Mouse (Mus musculus) gastrocnemius, adult 18-20 months (tissue): ENCODE results near the gene Kat6b. TPM values are rescaled to one million over a fixed set of nuclear protein-coding genes. Genes with fewer than 3 reads are reported as not detected.
A peak's percentile ranks its signal among the peaks of the same experiment; 100 is the strongest.
"Not testable (repeated sequence)": the region's sequence is repeated elsewhere in the genome, so short reads cannot be mapped to it uniquely, and the experiment has no call there.

Source experiments
- DNase-seq: peaks from one replicate; pipeline ENCODE4 v3.0.0; 2021; ENCODE audit warnings: low spot score
- total RNA-seq, 2 experiments: library from RNA; stranded (reverse); gene quantifications; 2 replicates each; pipeline ENCODE4 v1.2.3; 2021

Kat6b gene
- total RNA-seq, 2 experiments from 2014 or later: 20.4 to 22.4 TPM

DNA sequence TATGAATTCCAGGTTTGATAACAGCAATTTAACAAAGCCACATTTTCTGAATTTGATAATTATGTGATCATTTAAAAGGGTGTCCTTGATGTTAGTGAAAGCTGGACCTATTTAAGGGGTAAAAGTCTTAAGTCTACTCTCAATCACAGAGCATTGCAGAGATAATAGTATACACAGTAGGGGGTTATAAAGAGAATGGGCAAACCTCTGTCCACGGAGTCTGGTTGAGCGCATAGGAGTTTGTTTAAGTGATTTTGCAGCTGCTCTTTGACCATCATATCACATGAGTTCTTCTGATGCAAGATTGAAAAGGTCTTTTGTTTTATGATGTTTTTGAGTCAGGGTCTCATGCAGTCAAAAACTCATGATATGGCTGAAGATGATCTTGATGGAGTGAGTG lies 3.0 kb downstream of the Kat6b start:
- DNase-seq: no peak

- DNase-seq: no peak
Observed at GRCm38 (mm10) chr14:21484693-21485092, 3.5 kb downstream of the Kat6b start.

DNA sequence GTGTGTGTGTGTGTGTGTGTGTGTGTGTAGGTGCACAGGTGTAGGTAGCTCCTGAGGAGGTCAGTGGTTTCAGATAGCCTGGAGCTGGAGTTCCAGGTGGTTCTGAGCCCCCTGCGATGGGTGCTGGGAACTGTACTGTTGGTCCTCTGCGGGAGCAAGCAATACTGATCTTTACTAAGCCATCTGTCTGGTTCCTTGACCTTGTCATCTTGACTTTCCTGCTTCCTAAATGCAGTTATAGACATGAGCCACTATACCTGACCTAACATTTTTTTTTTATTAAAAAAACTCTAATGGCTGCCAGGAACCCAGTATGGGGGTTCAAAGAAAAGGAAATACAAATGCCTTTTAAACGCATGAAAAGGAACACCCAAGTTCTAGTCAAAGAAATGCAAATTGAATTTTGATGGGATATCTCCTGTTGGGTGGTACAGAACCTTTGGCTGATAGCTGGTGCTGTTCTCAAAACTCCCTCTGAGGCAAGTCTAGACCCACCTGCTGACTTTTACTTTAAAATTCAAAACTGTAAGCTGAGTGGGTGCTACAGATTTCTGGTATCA lies 4.8 kb downstream of the Kat6b start:
- DNase-seq: no peak

- DNase-seq: not testable (repeated sequence)
Observed at GRCm38 (mm10) chr14:21487135-21487534, 5.9 kb downstream of the Kat6b start.

- DNase-seq: not testable (repeated sequence)
Observed at GRCm38 (mm10) chr14:21488426-21489115, 7.3 kb downstream of the Kat6b start.

DNA sequence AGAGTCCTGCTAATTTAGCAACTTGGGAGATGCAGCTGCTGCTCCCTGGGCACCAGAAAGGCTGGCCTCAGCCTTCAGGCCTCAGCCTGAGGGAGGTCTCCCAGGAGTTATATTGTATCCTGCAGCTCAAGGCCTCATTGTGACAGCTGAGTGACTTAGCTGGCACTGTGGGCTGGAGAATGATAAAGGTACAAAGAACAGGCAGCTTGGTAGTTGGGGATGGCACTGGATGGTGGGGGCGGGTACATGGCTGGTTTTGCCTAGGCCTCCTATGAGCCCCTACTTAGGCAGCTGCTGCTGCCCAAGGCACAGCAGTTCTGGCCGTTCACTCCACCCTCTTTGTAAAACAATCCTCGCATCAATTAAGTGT lies 7.9 kb downstream of the Kat6b start:
- no peak for DNase-seq

- DNase-seq: peak; percentile 24
Observed at GRCm38 (mm10) chr14:21490141-21490540, 8.9 kb downstream of the Kat6b start.

DNA sequence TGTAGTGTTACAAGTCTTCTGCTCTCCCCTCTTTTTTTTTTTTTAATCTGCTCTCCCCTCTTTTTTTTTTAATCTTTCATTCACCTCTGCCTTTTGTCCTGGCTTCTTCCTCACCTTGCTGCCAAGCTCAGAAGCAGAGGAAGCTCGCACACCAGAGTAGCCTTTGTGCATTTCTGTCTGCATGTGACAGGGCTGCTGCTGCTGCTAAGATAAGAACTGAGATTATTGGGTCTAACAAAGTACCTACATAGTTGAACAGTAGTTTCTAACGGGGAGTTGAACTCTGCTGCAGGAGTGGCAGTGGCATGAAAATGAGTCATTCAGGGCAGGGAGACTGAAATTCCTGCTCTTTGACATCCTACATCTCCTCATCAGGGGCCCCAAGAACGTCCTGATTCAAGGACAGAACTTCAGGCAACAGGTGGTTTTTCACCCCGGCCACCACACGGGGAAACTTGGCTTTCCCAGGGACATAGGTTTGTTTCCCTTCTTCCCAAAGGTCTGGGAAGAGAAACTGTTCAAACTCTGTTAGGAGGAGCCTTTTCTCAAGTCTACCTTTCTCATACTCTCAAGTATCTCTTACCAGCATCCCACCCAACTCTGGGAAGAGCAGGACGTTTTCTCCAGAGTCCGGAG lies 17.2 kb downstream of the Kat6b start:
- no peak for DNase-seq

DNA sequence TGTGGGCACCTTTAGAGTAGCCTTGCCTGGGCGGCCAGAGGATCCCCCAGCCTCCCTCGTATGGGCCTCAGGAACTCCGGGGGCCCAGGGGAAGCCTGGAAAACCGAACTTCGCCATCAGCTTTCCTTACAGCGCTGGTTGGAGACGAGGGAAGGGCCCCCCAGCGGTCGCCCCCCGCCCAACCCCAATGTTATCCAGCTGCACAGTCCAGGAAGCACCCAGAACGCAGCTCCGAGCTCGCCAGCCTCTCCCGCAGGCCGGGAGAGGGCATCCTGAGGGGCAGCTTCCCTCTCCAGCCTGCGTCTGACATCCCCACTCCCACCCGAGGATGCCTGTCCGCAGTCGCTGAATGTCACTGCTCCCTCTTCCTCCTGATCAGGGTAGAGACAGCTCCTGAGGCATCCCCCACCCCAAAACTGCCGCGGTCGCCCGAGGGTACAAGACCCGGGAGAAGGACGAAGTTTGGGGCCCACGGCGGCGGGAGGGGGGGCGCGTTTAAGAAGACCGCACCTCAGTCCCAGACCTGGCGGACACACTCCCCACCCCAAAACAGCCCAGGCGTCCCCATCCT lies 17.9 kb downstream of the Kat6b start:
- peak; percentile 28 for DNase-seq

GRCm38 (mm10) chr14:21499631-21500153 lies 18.5 kb downstream of the Kat6b start:
- no peak for DNase-seq

DNA sequence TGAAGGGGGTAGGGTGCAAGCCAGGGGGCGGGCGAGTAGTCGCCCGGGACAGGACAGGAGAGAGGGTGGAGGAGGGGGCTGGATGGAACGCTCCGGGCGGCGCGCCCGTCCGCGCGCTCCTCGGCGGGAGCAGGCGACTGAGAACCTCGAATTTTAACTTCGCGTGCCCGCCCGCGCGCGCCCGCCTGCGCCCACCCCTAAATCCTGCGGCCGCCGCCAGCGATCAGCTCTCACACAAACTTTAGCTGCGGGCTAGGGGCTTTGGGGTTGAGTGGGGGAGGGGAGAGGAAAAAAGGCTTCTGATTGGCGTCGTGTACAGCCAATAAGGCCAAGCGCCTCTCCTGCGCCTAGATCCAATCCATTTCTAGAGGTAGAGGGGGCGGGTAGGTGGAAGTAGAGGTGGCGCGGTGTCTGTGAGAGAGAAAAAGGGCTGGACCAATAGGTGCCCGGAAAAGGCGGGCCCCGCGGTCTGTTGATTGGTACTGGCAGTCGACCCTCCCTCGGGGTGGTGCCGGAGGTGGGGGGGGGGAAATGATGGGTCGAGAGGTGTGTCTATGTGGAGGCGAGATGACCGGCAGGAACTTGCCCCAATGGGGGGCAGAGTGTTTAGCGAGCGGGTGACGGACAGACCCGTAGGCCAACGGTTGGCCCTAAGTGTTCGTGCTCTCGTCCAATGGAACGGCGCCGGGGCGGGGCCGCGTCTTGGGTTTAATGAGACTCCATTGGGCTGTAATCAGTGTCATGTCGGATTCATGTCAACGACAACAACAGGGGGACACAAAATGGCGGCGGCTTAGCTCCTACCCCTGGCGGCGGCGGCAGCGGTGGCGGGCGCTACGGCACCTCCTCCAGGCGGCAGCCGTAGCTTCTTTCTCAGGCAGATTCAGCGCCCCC lies 19.2 kb downstream of the Kat6b start:
- DNase-seq: peak; percentile 100

DNA sequence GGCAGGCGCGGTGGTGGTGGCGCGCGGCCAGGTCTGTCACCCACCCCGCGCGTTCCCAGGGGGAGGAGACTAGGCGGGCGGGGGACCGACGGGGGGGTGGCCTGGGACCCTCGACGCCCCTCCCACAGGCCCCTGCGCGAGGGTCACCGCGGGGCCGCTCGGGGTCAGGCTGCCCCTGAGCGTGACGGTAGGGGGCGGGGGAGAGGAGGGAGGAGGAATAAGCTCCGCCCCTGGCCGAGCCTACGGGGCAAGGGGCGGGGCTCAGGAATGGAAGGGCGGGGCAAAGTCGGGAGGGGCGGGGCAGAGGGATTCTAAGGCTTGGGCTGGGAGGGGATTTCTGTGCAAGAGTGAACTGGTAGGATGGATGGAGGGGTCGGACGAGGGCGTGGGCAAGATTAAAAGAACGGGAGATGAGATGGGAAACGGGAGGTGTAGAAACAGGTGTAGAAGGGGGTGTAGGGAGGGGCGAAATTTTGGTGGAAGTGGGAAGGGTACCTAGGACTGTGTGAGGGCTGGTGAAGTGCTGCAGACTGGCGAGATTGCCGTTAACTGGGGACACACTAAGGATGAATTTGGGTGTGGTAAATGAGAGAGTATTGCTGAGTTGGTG lies 19.9 kb downstream of the Kat6b start:
- DNase-seq: peak; percentile 89

DNA sequence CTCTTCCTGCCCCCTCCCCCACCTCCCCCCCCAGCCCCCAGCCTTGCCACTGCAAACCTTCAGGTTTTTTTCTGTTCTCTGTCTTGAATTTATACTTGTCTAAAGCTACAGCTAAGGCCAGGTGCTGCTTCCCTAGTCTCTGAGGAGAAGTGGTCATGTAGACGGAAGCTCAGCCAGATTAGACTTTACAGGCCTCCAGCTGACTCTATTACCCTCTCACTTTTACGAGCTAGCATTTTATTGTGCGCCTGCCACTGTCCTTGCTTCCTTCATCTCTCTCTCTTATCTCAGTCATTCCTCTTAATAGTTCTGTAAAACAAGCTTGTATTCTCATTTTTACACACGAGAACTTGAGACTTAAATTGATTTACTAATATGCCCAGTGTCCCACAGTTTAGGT lies 23.8 kb downstream of the Kat6b start:
- DNase-seq: no peak

GRCm38 (mm10) chr14:21507046-21507445 lies 25.8 kb downstream of the Kat6b start:
- no peak for DNase-seq

GRCm38 (mm10) chr14:21509111-21509905 lies 28.1 kb downstream of the Kat6b start:
- no peak for DNase-seq

- no peak for DNase-seq
Observed at GRCm38 (mm10) chr14:21511438-21511837, 30.2 kb downstream of the Kat6b start.

- no peak for DNase-seq
Observed at GRCm38 (mm10) chr14:21515505-21515904, 34.3 kb downstream of the Kat6b start.

GRCm38 (mm10) chr14:21519307-21519706 lies 38.1 kb downstream of the Kat6b start:
- no peak for DNase-seq

DNA sequence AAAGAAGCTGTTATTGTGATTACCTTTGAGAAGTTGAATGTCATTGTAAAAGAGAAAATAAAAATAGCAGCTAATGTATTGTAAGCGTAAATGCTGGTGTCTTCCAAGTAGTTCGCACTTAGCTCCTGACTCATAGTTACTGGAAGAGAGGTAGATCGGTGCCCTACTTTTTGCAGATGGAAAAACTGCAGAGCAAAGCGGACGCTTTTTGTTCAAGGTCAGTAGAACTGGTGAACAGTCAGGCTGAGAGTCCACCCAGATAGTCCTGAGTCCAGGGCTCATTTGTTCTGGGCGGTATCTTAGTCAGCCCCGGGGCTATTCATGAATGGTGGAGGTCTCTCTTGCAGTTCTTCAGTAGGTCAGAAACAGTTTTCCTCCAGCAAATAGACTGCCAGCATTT lies 39.3 kb downstream of the Kat6b start:
- DNase-seq: no peak

DNA sequence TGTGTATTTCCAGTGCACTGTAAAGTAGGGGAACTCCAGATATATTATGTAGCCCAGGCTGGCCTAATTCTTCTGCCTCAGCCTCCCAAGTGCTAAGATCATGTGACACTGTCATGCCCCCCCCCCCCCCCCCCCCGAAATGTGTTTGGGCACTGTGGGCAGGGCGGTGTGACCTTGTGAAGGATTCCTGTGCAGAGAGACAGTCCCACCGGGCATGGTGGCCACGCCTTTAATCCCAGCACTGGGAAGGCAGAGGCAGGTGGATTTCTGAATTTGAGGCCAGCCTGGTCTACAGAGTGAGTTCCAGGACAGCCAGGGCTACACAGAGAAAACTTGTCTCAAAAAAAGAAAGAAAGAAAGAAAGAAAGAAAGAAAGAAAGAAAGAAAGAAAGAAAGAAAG lies 40.3 kb downstream of the Kat6b start:
- not testable (repeated sequence) for DNase-seq
